Mouse (Mus musculus): ENCODE data around the gene Fgb. TPM values are rescaled to one million over a fixed set of nuclear protein-coding genes. Genes with fewer than 3 reads are reported as not detected.

The Fgb gene
- polyA plus RNA-seq (2015; fragmentation: Nextera tagmentation; extraction: Ambion mirVana), result 0.05 TPM in 1 of 2 replicates, not detected in the other

GRCm38 (mm10) chr3:83049680-83050079 lies at the start of gene Fgb:
Fgb (minus strand) TSS chr3:83049863.
- no peaks in the 10 kb centered on the region for H3K27me3 ChIP-seq
- ATAC-seq (ENCODE audit: insufficient number of reproducible peaks, low FRiP score, low TSS enrichment, low read depth), result no peak
- no peak within 1 kb of the TSS for H3K4me3 ChIP-seq (replicated peaks)
- 88% methylated on average over 8 of the region's 8 CpGs for WGBS
- H3K27ac ChIP-seq (replicated peaks), result no peak within 1 kb of the TSS
- no peak within 1 kb of the TSS for H3K4me2 ChIP-seq (replicated peaks)
- no peaks in the 10 kb centered on the region for H3K9me3 ChIP-seq (replicated peaks)
- H3K36me3 ChIP-seq, result no peaks in the 10 kb centered on the region
- no peaks in the 10 kb centered on the region for H3K4me1 ChIP-seq
- H3K9ac ChIP-seq, result no peak within 1 kb of the TSS

GRCm38 (mm10) chr3:83099139-83099538 lies 49.5 kb upstream of the Fgb start:
- H3K4me3 ChIP-seq (replicated peaks), result no peak overlapping the region

GRCm38 (mm10) chr3:83098546-83099034 lies 48.9 kb upstream of the Fgb start:
- no peaks in the 10 kb centered on the region for H3K27me3 ChIP-seq
- ATAC-seq (ENCODE audit: insufficient number of reproducible peaks, low FRiP score, low TSS enrichment, low read depth), result no peak
- H3K27ac ChIP-seq (replicated peaks), result no peak overlapping the region
- H3K4me1 ChIP-seq, result peaks cover 6% of the 10 kb centered on the region
- no peaks in the 10 kb centered on the region for H3K9me3 ChIP-seq (replicated peaks)
- 18% methylated on average over 14 of the region's 14 CpGs for WGBS
- H3K36me3 ChIP-seq, result no peaks in the 10 kb centered on the region
- H3K4me3 ChIP-seq (replicated peaks), result peak overlapping the region; percentile 23
- H3K4me2 ChIP-seq (replicated peaks), result peak overlapping the region; percentile 44
- H3K9ac ChIP-seq, result 0 out of 2 replicates have a peak overlapping the region, but pooled peaks have one; percentile 7

More at GRCm38 (mm10) chr3:83099139-83099538, 49.5 kb upstream of the Fgb start:
- Histone ChIP-seq H3K4me1 (peaks cover 6% of the 10 kb centered on the region), H3K4me2 (replicated peaks) (peak overlapping the region; percentile 44), H3K27me3 (no peaks in the 10 kb centered on the region), H3K36me3 (no peaks in the 10 kb centered on the region), H3K27ac (replicated peaks) (no peak overlapping the region), H3K9me3 (replicated peaks) (no peaks in the 10 kb centered on the region), H3K9ac (no peak overlapping the region)
- 91% methylated on average over 1 of the region's 1 CpGs for WGBS
- ATAC-seq (ENCODE audit: insufficient number of reproducible peaks, low FRiP score, low TSS enrichment, low read depth), result no peak

GRCm38 (mm10) chr3:83097586-83097985 lies 47.9 kb upstream of the Fgb start:
- Histone ChIP-seq H3K9ac (no peak overlapping the region), H3K9me3 (replicated peaks) (no peaks in the 10 kb centered on the region), H3K27ac (replicated peaks) (no peak overlapping the region), H3K36me3 (no peaks in the 10 kb centered on the region), H3K4me2 (replicated peaks) (no peak overlapping the region), H3K4me3 (replicated peaks) (no peak overlapping the region), H3K4me1 (peaks cover 6% of the 10 kb centered on the region), H3K27me3 (no peaks in the 10 kb centered on the region)
- no peak for ATAC-seq (ENCODE audit: insufficient number of reproducible peaks, low FRiP score, low TSS enrichment, low read depth)
- WGBS, result 63% methylated on average over 6 of the region's 6 CpGs

- no peaks in the 10 kb centered on the region for H3K9me3 ChIP-seq (replicated peaks)
- H3K27me3 ChIP-seq, result no peaks in the 10 kb centered on the region
- WGBS, result under 1% methylated on average over 11 of the region's 11 CpGs
- H3K27ac ChIP-seq (replicated peaks), result 0 out of 2 replicates have a peak overlapping the region, but pooled peaks have one; percentile 48
- H3K36me3 ChIP-seq, result no peaks in the 10 kb centered on the region
- peak overlapping the region; percentile 36 for H3K4me3 ChIP-seq (replicated peaks)
- H3K9ac ChIP-seq, result no peak overlapping the region
- peak overlapping the region; percentile 57 for H3K4me2 ChIP-seq (replicated peaks)
- peak; percentile 77 for ATAC-seq (ENCODE audit: insufficient number of reproducible peaks, low FRiP score, low TSS enrichment, low read depth)
- peaks cover 6% of the 10 kb centered on the region for H3K4me1 ChIP-seq
Measured at GRCm38 (mm10) chr3:83080567-83081055, 30.9 kb upstream of the Fgb start.

- H3K27me3 ChIP-seq, result no peaks in the 10 kb centered on the region
- peaks cover 6% of the 10 kb centered on the region for H3K4me1 ChIP-seq
- WGBS, result 28% methylated on average over 3 of the region's 3 CpGs
- H3K36me3 ChIP-seq, result peaks cover 18% of the 10 kb centered on the region
- no peak for ATAC-seq (ENCODE audit: insufficient number of reproducible peaks, low FRiP score, low TSS enrichment, low read depth)
- no peak overlapping the region for H3K4me2 ChIP-seq (replicated peaks)
- H3K9me3 ChIP-seq (replicated peaks), result no peaks in the 10 kb centered on the region
- no peak overlapping the region for H3K4me3 ChIP-seq (replicated peaks)
- no peak overlapping the region for H3K9ac ChIP-seq
- no peak overlapping the region for H3K27ac ChIP-seq (replicated peaks)
Measured at GRCm38 (mm10) chr3:83076563-83076962, 26.9 kb upstream of the Fgb start.

- WGBS, result 88% methylated on average over 4 of the region's 4 CpGs
- Histone ChIP-seq H3K27me3 (no peaks in the 10 kb centered on the region), H3K27ac (replicated peaks) (no peak overlapping the region), H3K9me3 (replicated peaks) (no peaks in the 10 kb centered on the region), H3K4me1 (no peaks in the 10 kb centered on the region), H3K36me3 (peaks cover 73% of the 10 kb centered on the region), H3K9ac (no peak overlapping the region), H3K4me3 (replicated peaks) (no peak overlapping the region), H3K4me2 (replicated peaks) (no peak overlapping the region)
- no peak for ATAC-seq (ENCODE audit: insufficient number of reproducible peaks, low FRiP score, low TSS enrichment, low read depth)
Measured at GRCm38 (mm10) chr3:83070231-83070630, 20.6 kb upstream of the Fgb start.

GRCm38 (mm10) chr3:83068869-83069268 lies 19.2 kb upstream of the Fgb start:
- Histone ChIP-seq H3K9ac (no peak overlapping the region), H3K27me3 (no peaks in the 10 kb centered on the region), H3K36me3 (peaks cover 82% of the 10 kb centered on the region), H3K4me2 (replicated peaks) (no peak overlapping the region), H3K9me3 (replicated peaks) (no peaks in the 10 kb centered on the region), H3K4me1 (no peaks in the 10 kb centered on the region), H3K27ac (replicated peaks) (no peak overlapping the region), H3K4me3 (replicated peaks) (no peak overlapping the region)
- 93% methylated on average over 13 of the region's 13 CpGs for WGBS
- ATAC-seq (ENCODE audit: insufficient number of reproducible peaks, low FRiP score, low TSS enrichment, low read depth), result no peak

- Histone ChIP-seq H3K27ac (replicated peaks) (no peak overlapping the region), H3K4me1 (no peaks in the 10 kb centered on the region), H3K9me3 (replicated peaks) (no peaks in the 10 kb centered on the region), H3K9ac (no peak overlapping the region), H3K27me3 (no peaks in the 10 kb centered on the region), H3K4me3 (replicated peaks) (no peak overlapping the region), H3K36me3 (peaks cover 80% of the 10 kb centered on the region), H3K4me2 (replicated peaks) (no peak overlapping the region)
- WGBS, result 87% methylated on average over 9 of the region's 9 CpGs
- ATAC-seq (ENCODE audit: insufficient number of reproducible peaks, low FRiP score, low TSS enrichment, low read depth), result no peak
Measured at GRCm38 (mm10) chr3:83067920-83068319, 18.3 kb upstream of the Fgb start.

GRCm38 (mm10) chr3:83057046-83057445 lies 7.4 kb upstream of the Fgb start:
- Histone ChIP-seq H3K27me3 (no peaks in the 10 kb centered on the region), H3K9me3 (replicated peaks) (no peaks in the 10 kb centered on the region), H3K4me2 (replicated peaks) (no peak overlapping the region), H3K4me3 (replicated peaks) (no peak overlapping the region), H3K9ac (no peak overlapping the region), H3K27ac (replicated peaks) (no peak overlapping the region), H3K4me1 (peaks cover 9% of the 10 kb centered on the region), H3K36me3 (peaks cover 36% of the 10 kb centered on the region)
- ATAC-seq (ENCODE audit: insufficient number of reproducible peaks, low FRiP score, low TSS enrichment, low read depth), result no peak
- WGBS, result 95% methylated on average over 2 of the region's 2 CpGs

GRCm38 (mm10) chr3:83055281-83056038 lies 5.8 kb upstream of the Fgb start, which contains the start of gene Plrg1:
Plrg1 (plus strand) TSS chr3:83055522.
- Histone ChIP-seq H3K4me3 (replicated peaks) (peak within 1 kb of the TSS; percentile 79), H3K4me2 (replicated peaks) (peak within 1 kb of the TSS; percentile 73), H3K27me3 (no peaks in the 10 kb centered on the region), H3K9me3 (replicated peaks) (no peaks in the 10 kb centered on the region), H3K36me3 (peaks cover 20% of the 10 kb centered on the region), H3K4me1 (peaks cover 9% of the 10 kb centered on the region), H3K9ac (peak within 1 kb of the TSS; percentile 80), H3K27ac (replicated peaks) (peak within 1 kb of the TSS; percentile 85)
- peak; percentile 98 for ATAC-seq (ENCODE audit: insufficient number of reproducible peaks, low FRiP score, low TSS enrichment, low read depth)
- WGBS, result under 1% methylated on average over 61 of the region's 61 CpGs
